Mouse (Mus musculus): ENCODE data around the gene Rgcc. TPM values are rescaled to one million over a fixed set of nuclear protein-coding genes. Genes with fewer than 3 reads are reported as not detected.

The Rgcc gene
- total RNA-seq (2021), result 10 to 100 TPM; 31.7 to 34.9 TPM
- long read RNA-seq, experiment 1, transcript Rgcc-201 (5 exons, 918 nt), result major isoform, 70 of 74 reads
- long read RNA-seq, experiment 1, partial matches to known transcripts, result 2 of 74 reads
- long read RNA-seq, experiment 1, other reads (novel, unspliced or antisense), result 2 of 74 reads
- long read RNA-seq, experiment 2, transcript Rgcc-201 (5 exons, 918 nt), result major isoform, 33 of 35 reads
- long read RNA-seq, experiment 2, partial matches to known transcripts, result 1 of 35 reads
- long read RNA-seq, experiment 2, other reads (novel, unspliced or antisense), result 1 of 35 reads

- DNase-seq (ENCODE audit: low spot score in 2 of 2), result peak; percentile 79 to 95
Measured at GRCm38 (mm10) chr14:79301466-79301875, at the start of gene Rgcc. TSS of gene Rgcc (minus strand) at chr14:79301645.

DNA sequence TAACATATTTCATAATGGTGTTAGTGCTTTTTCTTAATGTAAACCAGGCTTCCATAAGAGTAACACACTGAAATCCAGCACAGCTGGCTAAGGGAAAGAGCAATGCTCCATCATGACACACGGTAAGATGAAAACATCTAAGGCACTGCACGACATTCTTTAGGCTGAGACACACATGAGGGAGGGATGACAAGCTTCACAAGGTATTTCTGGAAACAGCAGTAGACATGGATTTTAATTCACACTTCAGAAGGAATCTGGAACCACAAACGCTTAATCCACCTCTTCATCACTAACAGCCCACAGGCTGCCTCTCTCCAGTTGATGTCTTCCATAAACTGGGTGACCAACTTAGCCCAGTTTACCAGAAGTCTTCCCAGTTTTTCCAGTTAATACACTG is 44.9 kb upstream of the Rgcc start:
- DNase-seq (ENCODE audit: low spot score in 2 of 2), result no peak

DNA sequence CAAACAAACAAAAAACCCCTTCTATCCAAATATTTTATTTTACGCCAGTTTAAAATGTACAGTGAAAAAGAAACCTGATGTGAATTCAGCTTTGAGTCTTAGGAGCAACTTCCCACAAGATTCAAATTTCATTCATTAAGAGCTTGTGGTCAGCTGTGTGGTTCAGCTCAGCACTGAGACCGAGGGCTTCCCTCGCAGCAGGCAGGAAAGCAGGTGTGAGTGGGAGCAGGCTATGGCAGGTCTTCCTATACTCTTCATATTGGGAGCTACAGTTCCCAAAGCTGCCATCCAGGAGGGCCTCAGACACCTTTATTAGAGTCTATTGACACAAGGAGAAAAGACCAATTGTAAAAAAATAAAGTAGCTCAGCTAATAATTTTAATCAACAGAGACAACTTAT is 34.2 kb upstream of the Rgcc start:
- no peak for DNase-seq (ENCODE audit: low spot score in 2 of 2)

DNA sequence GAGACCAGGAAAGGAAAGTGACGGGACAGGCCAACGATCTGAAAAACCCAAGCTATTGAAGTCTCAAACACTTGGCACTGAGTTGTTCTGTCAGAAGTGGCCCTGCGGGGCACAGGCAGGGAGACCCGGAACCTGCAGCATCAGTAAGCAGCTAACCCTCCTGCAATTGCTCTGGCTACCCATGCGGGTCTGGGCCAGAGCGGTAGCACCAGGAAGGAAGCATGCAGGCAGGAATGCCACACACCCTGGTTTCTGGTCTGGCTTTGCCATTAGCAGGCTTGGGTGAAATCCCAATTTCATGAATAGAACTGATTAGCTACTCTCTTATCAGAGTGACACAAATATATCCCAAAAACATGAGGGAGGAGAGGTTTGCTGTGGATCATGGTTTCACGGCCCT is 30.5 kb upstream of the Rgcc start:
- no peak for DNase-seq (ENCODE audit: low spot score in 2 of 2)

GRCm38 (mm10) chr14:79330944-79331561 is 29.6 kb upstream of the Rgcc start:
- no peak for DNase-seq (ENCODE audit: low spot score in 2 of 2)

GRCm38 (mm10) chr14:79327033-79327432 is 25.6 kb upstream of the Rgcc start:
- no peak for DNase-seq (ENCODE audit: low spot score in 2 of 2)

- DNase-seq (ENCODE audit: low spot score in 2 of 2), result no peak
Measured at GRCm38 (mm10) chr14:79324112-79324840, 22.8 kb upstream of the Rgcc start.

GRCm38 (mm10) chr14:79321881-79322280 is 20.4 kb upstream of the Rgcc start:
- no peak for DNase-seq (ENCODE audit: low spot score in 2 of 2)

- DNase-seq (ENCODE audit: low spot score in 2 of 2), result no peak
Measured at GRCm38 (mm10) chr14:79321152-79321551, 19.7 kb upstream of the Rgcc start.

GRCm38 (mm10) chr14:79317602-79318001 is 16.2 kb upstream of the Rgcc start:
- no peak for DNase-seq (ENCODE audit: low spot score in 2 of 2)

- no peak for DNase-seq (ENCODE audit: low spot score in 2 of 2)
Measured at GRCm38 (mm10) chr14:79315877-79316276, 14.4 kb upstream of the Rgcc start.

GRCm38 (mm10) chr14:79314245-79315010 is 13.0 kb upstream of the Rgcc start:
- no peak for DNase-seq (ENCODE audit: low spot score in 2 of 2)

- DNase-seq (ENCODE audit: low spot score in 2 of 2), result no peak
Measured at GRCm38 (mm10) chr14:79313439-79314175, 12.2 kb upstream of the Rgcc start.

DNA sequence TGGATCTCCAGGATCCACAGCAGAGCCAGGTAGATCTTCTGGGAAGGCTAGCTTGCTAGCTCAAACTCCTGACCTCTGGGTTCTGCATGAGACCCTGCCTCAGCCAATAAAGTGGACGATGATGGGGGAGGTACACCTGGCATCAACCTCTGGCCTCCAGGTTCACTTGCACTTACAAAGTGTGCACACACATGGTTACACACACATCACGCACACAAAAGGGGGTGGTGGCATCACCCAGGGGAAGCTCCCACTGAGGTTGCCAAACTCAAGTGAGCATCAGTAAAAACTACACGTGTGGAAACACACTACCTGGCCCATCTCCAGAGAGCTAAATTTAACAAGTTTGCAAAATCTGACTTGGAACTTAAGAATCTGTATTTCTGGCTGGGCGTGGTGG is 11.3 kb upstream of the Rgcc start:
- no peak for DNase-seq (ENCODE audit: low spot score in 2 of 2)

GRCm38 (mm10) chr14:79311918-79312454 is 10.5 kb upstream of the Rgcc start:
- no peak for DNase-seq (ENCODE audit: low spot score in 2 of 2)

GRCm38 (mm10) chr14:79309115-79309514 is 7.7 kb upstream of the Rgcc start:
- DNase-seq (ENCODE audit: low spot score in 2 of 2), result no peak

- no peak for DNase-seq (ENCODE audit: low spot score in 2 of 2)
Measured at GRCm38 (mm10) chr14:79308364-79308763, 6.9 kb upstream of the Rgcc start.

- no peak for DNase-seq (ENCODE audit: low spot score in 2 of 2)
Measured at GRCm38 (mm10) chr14:79307908-79308307, 6.5 kb upstream of the Rgcc start.

- DNase-seq (ENCODE audit: low spot score in 2 of 2), result no peak
Measured at GRCm38 (mm10) chr14:79307138-79307537, 5.7 kb upstream of the Rgcc start.

GRCm38 (mm10) chr14:79304873-79305464 is 3.5 kb upstream of the Rgcc start:
- no peak for DNase-seq (ENCODE audit: low spot score in 2 of 2)

Measured in gastrocnemius, postnatal 4 days (tissue).